Mouse (Mus musculus) MEL (cell line): ENCODE results near the gene Acap1. TPM values are rescaled to one million over a fixed set of nuclear protein-coding genes. Genes with fewer than 3 reads are reported as not detected.

Experiments
- DNase-seq: peaks from one replicate; pipeline ENCODE4 v3.0.0; 2011; ENCODE audit warnings: low read depth, low spot score
- H3K27ac ChIP-seq: 2 replicates; pipeline ENCODE4 v1.5.1; 2012; ENCODE audit warnings: low read depth, mild to moderate bottlenecking, control low read depth, low read length, moderate library complexity; ENCODE audit not compliant: control insufficient read depth
- H3K27me3 ChIP-seq, 2 experiments: fragments of 150-350 bp in 1 of 2; sonication (generic) in 1 of 2; 2 replicates each; pipeline ENCODE4 v1.6.1; 2012; ENCODE audit warnings: low read length in 2 of 2, mild to moderate bottlenecking in 2 of 2, improper control_type of control experiment in 1 of 2, moderate library complexity in 1 of 2; ENCODE audit not compliant: insufficient read depth in 2 of 2, control insufficient read depth in 1 of 2
- H3K36me3 ChIP-seq, 2 experiments: 2 replicates each; pipeline ENCODE4 v1.6.1; 2012 to 2014; ENCODE audit warnings: low read length in 2 of 2, improper control_type of control experiment in 1 of 2, inconsistent platforms in 1 of 2, mild to moderate bottlenecking in 1 of 2; ENCODE audit not compliant: insufficient read depth in 2 of 2, control insufficient read depth in 1 of 2
- H3K4me1 ChIP-seq, 2 experiments: fragments of 150-350 bp in 1 of 2; sonication (generic) in 1 of 2; 2 replicates each; pipeline ENCODE4 v1.6.1; 2012; ENCODE audit warnings: low read length in 2 of 2, improper control_type of control experiment in 1 of 2, mild to moderate bottlenecking in 1 of 2; ENCODE audit not compliant: insufficient read depth in 2 of 2, control insufficient read depth in 1 of 2
- H3K4me3 ChIP-seq, 2 experiments: fragments of 150-350 bp in 1 of 2; sonication (generic) in 1 of 2; 2 replicates each; pipeline ENCODE4 v1.5.1; 2012; ENCODE audit warnings: low read depth in 2 of 2, low read length in 2 of 2, mild to moderate bottlenecking in 2 of 2, moderate library complexity in 2 of 2, control low read depth in 1 of 2, improper control_type of control experiment in 1 of 2; ENCODE audit not compliant: control insufficient read depth in 1 of 2, insufficient read depth in 1 of 2
- H3K79me2 ChIP-seq: 2 replicates; pipeline ENCODE4 v1.6.1; 2012; ENCODE audit warnings: mild to moderate bottlenecking, low read length, moderate library complexity; ENCODE audit not compliant: control insufficient read depth, poor library complexity, insufficient read depth
- H3K9ac ChIP-seq: 2 replicates; pipeline ENCODE4 v1.6.1; 2012; ENCODE audit warnings: low read depth, mild to moderate bottlenecking, control low read depth, low read length, moderate library complexity; ENCODE audit not compliant: control insufficient read depth, poor library complexity, severe bottlenecking
- H3K9me3 ChIP-seq: fragments of 150-350 bp; sonication (generic); replicated peaks from 2 replicates; pipeline ENCODE4 v1.6.1; 2012; ENCODE audit warnings: mild to moderate bottlenecking, low read length, improper control_type of control experiment, moderate library complexity; ENCODE audit not compliant: insufficient read depth
- BHLHE40 ChIP-seq: IDR thresholded peaks from 2 replicates; pipeline ENCODE4 v1.6.1; 2012; ENCODE audit warnings: low read depth, mild to moderate bottlenecking, inconsistent platforms, low read length, improper control_type of control experiment, borderline replicate concordance
- CHD2 ChIP-seq: IDR thresholded peaks from 2 replicates; pipeline ENCODE4 v1.6.1; 2011; ENCODE audit warnings: low read length, improper control_type of control experiment
- CTCF ChIP-seq, 3 experiments: IDR thresholded peaks in 2 of 3; conservative IDR thresholded peaks in 1 of 3; 2 replicates each; pipeline ENCODE4 v1.5.1; 2011 to 2012; ENCODE audit warnings: low read length in 3 of 3, low read depth in 2 of 3, mild to moderate bottlenecking in 2 of 3, improper control_type of control experiment in 1 of 3, inconsistent platforms in 1 of 3, mixed read lengths in 1 of 3, moderate library complexity in 1 of 3; ENCODE audit not compliant: control insufficient read depth in 1 of 3, insufficient read depth in 1 of 3, poor library complexity in 1 of 3, severe bottlenecking in 1 of 3
- E2F4 ChIP-seq: IDR thresholded peaks from 2 replicates; pipeline ENCODE4 v1.6.1; 2011; ENCODE audit warnings: low read depth, low read length, improper control_type of control experiment, borderline replicate concordance
- ELF1 ChIP-seq: IDR thresholded peaks from 2 replicates; pipeline ENCODE4 v1.6.1; 2014; ENCODE audit warnings: low read depth, mild to moderate bottlenecking, inconsistent platforms, low read length, improper control_type of control experiment, moderate library complexity
- EP300 ChIP-seq, 2 experiments: IDR thresholded peaks; 2 replicates each; pipeline ENCODE4 v1.6.1; 2011; ENCODE audit warnings: improper control_type of control experiment in 2 of 2, low read length in 2 of 2, low read depth in 1 of 2, mild to moderate bottlenecking in 1 of 2
- ETS1 ChIP-seq: IDR thresholded peaks from 2 replicates; pipeline ENCODE4 v1.6.1; 2012; ENCODE audit warnings: low read depth, mild to moderate bottlenecking, inconsistent platforms, low read length, improper control_type of control experiment, moderate library complexity
- GABPA ChIP-seq: IDR thresholded peaks from 2 replicates; pipeline ENCODE4 v1.6.1; 2012; ENCODE audit warnings: low read depth, mild to moderate bottlenecking, inconsistent platforms, low read length, improper control_type of control experiment, moderate library complexity
- GATA1 ChIP-seq: IDR thresholded peaks from 2 replicates; pipeline ENCODE4 v1.6.1; 2011; ENCODE audit warnings: low read depth, low read length, improper control_type of control experiment
- HCFC1 ChIP-seq: IDR thresholded peaks from 2 replicates; pipeline ENCODE4 v1.6.1; 2012; ENCODE audit warnings: low read depth, mild to moderate bottlenecking, inconsistent platforms, low read length, improper control_type of control experiment, moderate library complexity
- KAT2A ChIP-seq: conservative IDR thresholded peaks from 2 replicates; pipeline ENCODE4 v1.6.1; 2012; ENCODE audit warnings: low read depth, low read length, improper control_type of control experiment, inconsistent platforms
- MAFK ChIP-seq: IDR thresholded peaks from 2 replicates; pipeline ENCODE4 v1.6.1; 2011; ENCODE audit warnings: low read depth, mild to moderate bottlenecking, low read length, improper control_type of control experiment, borderline replicate concordance
- MAX ChIP-seq: IDR thresholded peaks from 2 replicates; pipeline ENCODE4 v1.6.1; 2011; ENCODE audit warnings: low read length, improper control_type of control experiment
- MAZ ChIP-seq: IDR thresholded peaks from 2 replicates; pipeline ENCODE4 v1.6.1; 2012; ENCODE audit warnings: low read depth, mild to moderate bottlenecking, inconsistent platforms, low read length, improper control_type of control experiment
- MEF2A ChIP-seq: IDR thresholded peaks from 2 replicates; pipeline ENCODE4 v1.6.1; 2014; ENCODE audit warnings: low read depth, mild to moderate bottlenecking, inconsistent platforms, low read length, improper control_type of control experiment; ENCODE audit not compliant: poor library complexity, insufficient replicate concordance, severe bottlenecking; ENCODE audit errors: extremely low read depth
- MXI1 ChIP-seq: IDR thresholded peaks from 2 replicates; pipeline ENCODE4 v1.6.1; 2011; ENCODE audit warnings: mild to moderate bottlenecking, low read depth, low read length, improper control_type of control experiment
- MYC ChIP-seq: IDR thresholded peaks from 2 replicates; pipeline ENCODE4 v1.6.1; 2011; ENCODE audit warnings: low read depth, mild to moderate bottlenecking, low read length, improper control_type of control experiment, moderate library complexity
- NELFE ChIP-seq: IDR thresholded peaks from 2 replicates; pipeline ENCODE4 v1.6.1; 2011; ENCODE audit warnings: low read depth, low read length, improper control_type of control experiment
- NRF1 ChIP-seq: IDR thresholded peaks from 2 replicates; pipeline ENCODE4 v1.6.1; 2014; ENCODE audit warnings: low read depth, mild to moderate bottlenecking, inconsistent platforms, low read length, improper control_type of control experiment, moderate library complexity; ENCODE audit not compliant: poor library complexity, insufficient read depth, severe bottlenecking
- POLR2A ChIP-seq, 2 experiments: IDR thresholded peaks; 2 replicates each; pipeline ENCODE4 v1.6.1; 2011 to 2012; ENCODE audit warnings: low read length in 2 of 2, mild to moderate bottlenecking in 2 of 2, control low read depth in 1 of 2, improper control_type of control experiment in 1 of 2, low read depth in 1 of 2, moderate library complexity in 1 of 2; ENCODE audit not compliant: control insufficient read depth in 1 of 2, insufficient read depth in 1 of 2, poor library complexity in 1 of 2
- POLR2AphosphoS2 ChIP-seq: IDR thresholded peaks from 2 replicates; pipeline ENCODE4 v1.6.1; 2011; ENCODE audit warnings: low read length, improper control_type of control experiment
- SIN3A ChIP-seq: IDR thresholded peaks from 2 replicates; pipeline ENCODE4 v1.6.1; 2012; ENCODE audit warnings: low read length, improper control_type of control experiment, inconsistent platforms
- TAL1 ChIP-seq: IDR thresholded peaks from 2 replicates; pipeline ENCODE4 v1.6.1; 2012; ENCODE audit warnings: mild to moderate bottlenecking, inconsistent platforms, low read length, moderate library complexity, mixed read lengths
- TBP ChIP-seq: IDR thresholded peaks from 2 replicates; pipeline ENCODE4 v1.8.0; 2011; ENCODE audit warnings: low read depth, low read length, improper control_type of control experiment
- TCF12 ChIP-seq: IDR thresholded peaks from 2 replicates; pipeline ENCODE4 v1.6.1; 2014; ENCODE audit warnings: low read depth, mild to moderate bottlenecking, inconsistent platforms, low read length, improper control_type of control experiment, moderate library complexity
- UBTF ChIP-seq: IDR thresholded peaks from 2 replicates; pipeline ENCODE4 v1.6.1; 2012; ENCODE audit warnings: low read depth, mild to moderate bottlenecking, inconsistent platforms, low read length, improper control_type of control experiment, moderate library complexity, borderline replicate concordance; ENCODE audit not compliant: insufficient read depth
- USF1 ChIP-seq: IDR thresholded peaks from 2 replicates; pipeline ENCODE4 v1.6.1; 2014; ENCODE audit warnings: low read depth, mild to moderate bottlenecking, inconsistent platforms, low read length, improper control_type of control experiment, moderate library complexity
- ZMIZ1 ChIP-seq: IDR thresholded peaks from 2 replicates; pipeline ENCODE4 v1.6.1; 2012; ENCODE audit warnings: low read depth, mild to moderate bottlenecking, inconsistent platforms, low read length, improper control_type of control experiment, moderate library complexity
- ZNF384 ChIP-seq: IDR thresholded peaks from 2 replicates; pipeline ENCODE4 v1.6.1; 2012; ENCODE audit warnings: low read depth, mild to moderate bottlenecking, inconsistent platforms, low read length, improper control_type of control experiment
- polyA plus RNA-seq, 2 experiments: library from polyadenylated mRNA; stranded (reverse) in 1 of 2; unstranded in 1 of 2; fragments of >175 nt in 1 of 2; fragments of >200 nt in 1 of 2; gene quantifications; 2 replicates each; pipeline versions ENCODE4 v1.2.1 to v1.2.4; 2012; ENCODE audit warnings: low replicate concordance in 2 of 2, low read depth in 1 of 2; ENCODE audit not compliant: insufficient read length in 2 of 2, insufficient read depth in 1 of 2, missing spikeins in 1 of 2
- total RNA-seq: library from RNA; depleted of rRNA; stranded (reverse); fragments of 300-350 nt; gene quantifications from 2 replicates; pipeline ENCODE4 v1.2.3, GENCODE M21; 2012

Gene Acap1
- total and polyA plus RNA-seq, 3 experiments = 20.7 to 42.2 TPM; not detected in 1

DNA sequence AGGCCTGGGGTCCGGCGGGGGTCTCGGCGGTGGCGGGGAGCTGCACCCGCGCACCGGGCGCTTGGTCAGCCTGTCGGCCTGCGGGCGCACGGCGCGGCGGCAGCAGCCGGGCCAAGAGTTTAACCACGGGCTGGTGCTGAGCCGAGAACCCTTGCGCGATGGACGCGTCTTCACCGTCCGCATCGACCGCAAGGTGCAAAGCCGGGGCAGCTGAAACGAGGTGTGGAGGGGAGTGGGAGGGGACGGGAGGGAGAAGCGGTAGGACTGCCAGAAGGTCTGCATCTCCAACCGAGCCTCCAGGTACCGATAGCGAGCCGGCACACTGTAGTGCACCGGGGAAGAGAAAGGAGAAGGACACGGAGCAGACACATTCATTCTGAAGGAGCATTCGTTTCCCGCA, 6.7 kb upstream of the Acap1 start:
- H3K4me3 ChIP-seq = peak overlapping the region; percentile 58 to 77
- peaks cover 18% of the 10 kb centered on the region for H3K79me2 ChIP-seq
- peak overlapping the region; percentile 81 for H3K9ac ChIP-seq
- no peaks in the 10 kb centered on the region for H3K27me3 ChIP-seq
- no peaks in the 10 kb centered on the region for H3K9me3 ChIP-seq
- H3K4me1 ChIP-seq = peaks cover 0 to 12% of the 10 kb centered on the region in 2 experiments; a peak in 2 of 4 replicates
- peaks cover 3 to 6% of the 10 kb centered on the region in 2 experiments; a peak in 2 of 4 replicates for H3K36me3 ChIP-seq
- peak; percentile 63 for DNase-seq
- no peak for TF ChIP-seq GABPA
- no peak for TF ChIP-seq USF1
- TF ChIP-seq ZMIZ1 = no peak
- no peak for TF ChIP-seq CTCF (IDR thresholded peaks at IDR 0.05 in 2 of 3, conservative IDR thresholded peaks at IDR 0.05 in 1 of 3; ENCODE audit: control insufficient read depth in 1 of 3, insufficient read depth in 1 of 3, low read depth in 2 of 3, low read length in 3 of 3, poor library complexity in 1 of 3, severe bottlenecking in 1 of 3)
- no peak for TF ChIP-seq CHD2
- peak in 1 of 2 experiments; percentile 31; a peak in 1 of 4 replicates for TF ChIP-seq POLR2A (IDR thresholded peaks at IDR 0.05; ENCODE audit: control insufficient read depth in 1 of 2, insufficient read depth in 1 of 2, low read depth in 1 of 2, low read length in 2 of 2, poor library complexity in 1 of 2)
- peak overlapping the region; percentile 48 for H3K27ac ChIP-seq

- Histone ChIP-seq H3K79me2 (peaks cover 18% of the 10 kb centered on the region), H3K9ac (peak overlapping the region; percentile 81), H3K4me1 (peaks cover 0 to 12% of the 10 kb centered on the region in 2 experiments; a peak in 2 of 4 replicates), H3K9me3 (no peaks in the 10 kb centered on the region), H3K27me3 (no peaks in the 10 kb centered on the region), H3K36me3 (peaks cover 3 to 5% of the 10 kb centered on the region in 2 experiments; a peak in 2 of 4 replicates), H3K4me3 (peak overlapping the region; percentile 58 to 77), H3K27ac (peak overlapping the region; percentile 95)
- peak; percentile 100 for DNase-seq
- TF ChIP-seq TBP = peak; percentile 66; the same call in 1 of the 2 replicates
- peak in 1 of 2 experiments; percentile 17; a peak in 2 of 4 replicates for TF ChIP-seq POLR2A (IDR thresholded peaks at IDR 0.05; ENCODE audit: control insufficient read depth in 1 of 2, insufficient read depth in 1 of 2, low read depth in 1 of 2, low read length in 2 of 2, poor library complexity in 1 of 2)
- TF ChIP-seq USF1 = 0 out of 2 replicates have a peak, but pooled peaks have one; percentile 43
- peak; percentile 93 for TF ChIP-seq ELF1
- TF ChIP-seq HCFC1 = peak; percentile 95
- peak; percentile 85 for TF ChIP-seq E2F4
- TF ChIP-seq TAL1 = no peak
- peak; percentile 99 for TF ChIP-seq KAT2A
- no peak for TF ChIP-seq ZNF384
- no peak for TF ChIP-seq EP300 (IDR thresholded peaks at IDR 0.05; ENCODE audit: low read depth in 1 of 2, low read length in 2 of 2)
- peak; percentile 89; the same call in 1 of the 2 replicates for TF ChIP-seq POLR2AphosphoS2
- TF ChIP-seq UBTF = peak; percentile 79; the same call in 1 of the 2 replicates
- TF ChIP-seq MAZ = peak; percentile 98
- peak; percentile 60 for TF ChIP-seq TCF12
- TF ChIP-seq MAX = peak; percentile 88
- peak; percentile 2; the same call in 1 of the 2 replicates for TF ChIP-seq GATA1
- peak; percentile 44; the same call in 1 of the 2 replicates for TF ChIP-seq GABPA
- TF ChIP-seq MXI1 = peak; percentile 89
- peak; percentile 91 for TF ChIP-seq SIN3A
- peak; percentile 61; the same call in 1 of the 2 replicates for TF ChIP-seq NELFE
- peak; percentile 54; the same call in 1 of the 2 replicates for TF ChIP-seq NRF1
- 0 out of 2 replicates have a peak, but pooled peaks have one; percentile 16 for TF ChIP-seq CHD2
- TF ChIP-seq MEF2A = peak; percentile 13; the same call in 1 of the 2 replicates
- TF ChIP-seq MYC = peak; percentile 74; the same call in 1 of the 2 replicates
- no peak; the same call in 1 of the 2 replicates for TF ChIP-seq ETS1
- TF ChIP-seq ZMIZ1 = peak; percentile 12; the same call in 1 of the 2 replicates
- no peak for TF ChIP-seq MAFK
- TF ChIP-seq BHLHE40 = no peak
Measured at GRCm38 (mm10) chr11:69901406-69901846, 6.1 kb upstream of the Acap1 start.
